Mouse (Mus musculus) heart, embryonic 12.5 days (tissue): ENCODE results near the gene Nfat5. TPM values are rescaled to one million over a fixed set of nuclear protein-coding genes. Genes with fewer than 3 reads are reported as not detected.

Experiments
- ATAC-seq: fragments of 200-750 bp; cut with Nextera tagmentation; 2 replicates; pipeline ENCODE4 v1.8.0; 2017; ENCODE audit warnings: moderate TSS enrichment, moderate library complexity; ENCODE audit not compliant: insufficient number of reproducible peaks, low FRiP score
- H3K27ac ChIP-seq: fragments of 300-500 bp; sonication (generic); 2 replicates; pipeline ENCODE4 v1.5.1; 2016; ENCODE audit warnings: mild to moderate bottlenecking, moderate library complexity; ENCODE audit not compliant: poor library complexity, severe bottlenecking
- H3K27me3 ChIP-seq: fragments of 300-500 bp; sonication (generic); replicated peaks from 2 replicates; pipeline ENCODE4 v1.6.1; 2016; ENCODE audit warnings: mild to moderate bottlenecking, moderate library complexity
- H3K36me3 ChIP-seq: fragments of 300-500 bp; sonication (generic); 2 replicates; pipeline ENCODE4 v1.6.1; 2016; ENCODE audit warnings: mild to moderate bottlenecking, moderate library complexity
- H3K4me1 ChIP-seq: fragments of 300-500 bp; sonication (generic); replicated peaks from 2 replicates; pipeline ENCODE4 v1.6.1; 2016; ENCODE audit warnings: mild to moderate bottlenecking
- H3K4me2 ChIP-seq: fragments of 300-500 bp; sonication (generic); 2 replicates; pipeline ENCODE4 v1.6.1; 2016; ENCODE audit warnings: mild to moderate bottlenecking, moderate library complexity
- H3K4me3 ChIP-seq: fragments of 300-500 bp; sonication (generic); 2 replicates; pipeline ENCODE4 v1.5.1; 2016; ENCODE audit warnings: mild to moderate bottlenecking
- H3K9ac ChIP-seq: fragments of 300-500 bp; sonication (generic); 2 replicates; pipeline ENCODE4 v1.6.1; 2016; ENCODE audit warnings: mild to moderate bottlenecking, moderate library complexity
- H3K9me3 ChIP-seq: fragments of 300-500 bp; sonication (generic); replicated peaks from 2 replicates; pipeline ENCODE4 v1.6.1; 2016; ENCODE audit warnings: mild to moderate bottlenecking, moderate library complexity
- WGBS: fragments of 180-500 bp; shearing (Covaris S2); methylation state at CpG from one replicate; pipeline ENCODE4 v1.1.7; 2016; 5-methylcytosine and 5-hydroxymethylcytosine counted together
- polyA plus RNA-seq: library from polyadenylated mRNA; unstranded; fragments of >200 nt; fragmentation: Nextera tagmentation; extraction: Ambion mirVana; gene quantifications from 2 replicates; pipeline ENCODE4 v1.2.1, GENCODE M21; 2016

Gene Nfat5
- 13.1 and 15.1 TPM in 2 replicates for polyA plus RNA-seq

DNA sequence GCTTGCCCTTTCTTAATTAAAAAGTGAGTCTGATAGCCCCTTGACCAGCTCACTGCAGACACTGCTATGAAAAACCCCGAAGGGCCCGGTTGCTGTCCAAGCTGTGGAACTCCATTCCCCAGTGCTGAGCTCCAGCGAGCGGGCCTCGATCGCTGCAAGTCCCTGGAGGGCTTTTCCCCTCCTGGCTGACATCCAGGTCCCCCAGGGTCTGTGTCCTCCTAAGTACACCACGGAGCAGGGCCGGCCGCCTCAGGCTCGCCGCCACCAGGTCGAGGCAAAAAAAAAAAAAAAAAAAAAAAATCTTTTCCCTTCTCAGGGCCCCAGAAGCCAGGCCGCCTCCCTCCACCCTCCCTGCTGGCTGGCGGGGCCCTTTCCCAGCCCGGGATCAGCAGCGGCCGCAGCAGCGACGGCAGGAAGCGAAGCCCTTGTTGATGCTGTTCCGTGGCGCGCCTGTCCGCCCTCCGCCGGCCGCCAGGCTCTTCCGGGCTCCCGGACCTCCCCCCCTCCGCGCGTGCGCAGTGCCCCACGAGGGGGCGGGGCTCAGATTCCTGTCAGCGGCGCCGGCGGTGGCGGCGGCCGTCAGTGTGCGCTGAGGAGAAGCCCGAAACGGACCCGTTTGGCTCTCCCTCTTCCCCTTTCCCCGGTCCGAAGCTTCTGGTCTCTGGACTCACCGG is at the start of gene Nfat5:
Gene Nfat5, plus strand, starts transcription at position 543 of the 674 bp plus-strand sequence.
- H3K9me3 ChIP-seq = no peaks in the 10 kb centered on the region
- peaks cover 23% of the 10 kb centered on the region for H3K4me1 ChIP-seq
- peak within 1 kb of the TSS; percentile 99 for H3K9ac ChIP-seq
- H3K4me3 ChIP-seq = peak within 1 kb of the TSS; percentile 97
- H3K36me3 ChIP-seq = no peaks in the 10 kb centered on the region
- ATAC-seq = peak; percentile 92
- under 1% methylated on average over 37 of the region's 49 CpGs for WGBS
- H3K27me3 ChIP-seq = no peaks in the 10 kb centered on the region
- H3K4me2 ChIP-seq = peak within 1 kb of the TSS; percentile 79
- H3K27ac ChIP-seq = peak within 1 kb of the TSS; percentile 97

DNA sequence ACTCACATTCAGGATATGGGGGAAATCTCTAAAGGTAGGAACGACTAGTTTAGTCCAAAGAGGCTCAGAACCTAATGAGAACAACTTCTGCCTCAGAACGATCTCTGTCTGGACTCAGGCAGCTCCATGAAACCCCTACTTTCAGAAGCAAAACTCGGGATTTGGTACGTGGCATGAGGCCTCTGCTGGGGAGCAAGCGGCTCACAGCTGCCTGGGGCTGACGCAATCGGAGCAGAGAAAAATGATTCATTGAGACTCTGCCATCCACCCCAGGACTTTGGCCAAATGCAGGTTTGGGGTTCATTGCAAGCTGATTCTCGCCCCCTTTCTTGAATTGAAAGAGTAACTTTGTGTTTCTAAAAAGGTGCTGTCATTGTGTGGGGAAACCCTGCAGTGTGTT is 49.1 kb upstream of the Nfat5 start:
- Histone ChIP-seq H3K9ac (no peak overlapping the region), H3K4me1 (no peaks in the 10 kb centered on the region), H3K36me3 (no peaks in the 10 kb centered on the region), H3K27me3 (no peaks in the 10 kb centered on the region), H3K4me3 (no peak overlapping the region), H3K4me2 (no peak overlapping the region), H3K27ac (no peak overlapping the region), H3K9me3 (no peaks in the 10 kb centered on the region)
- 78% methylated on average over 8 of the region's 8 CpGs for WGBS
- ATAC-seq = no peak

DNA sequence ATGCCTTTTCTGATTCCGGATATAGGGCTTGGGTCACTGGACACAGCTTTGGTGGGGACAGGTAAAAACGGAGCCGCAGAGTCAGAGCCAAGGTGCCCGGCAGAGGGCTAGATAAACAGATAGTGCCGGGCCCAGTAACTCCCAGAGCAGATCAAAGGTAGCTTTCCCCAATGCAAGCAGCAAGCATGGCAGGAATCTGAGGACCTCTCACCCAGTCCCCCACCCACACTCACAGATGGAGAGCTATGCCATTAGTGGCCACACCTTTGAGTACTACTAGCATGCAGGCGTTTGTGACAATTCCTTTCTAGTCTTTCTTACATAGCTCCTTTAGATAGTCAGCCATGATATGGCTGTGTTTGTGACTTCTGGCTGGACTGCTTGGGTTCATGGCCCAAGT is 44.8 kb upstream of the Nfat5 start:
- no peaks in the 10 kb centered on the region for H3K9me3 ChIP-seq
- H3K4me3 ChIP-seq = no peak overlapping the region
- H3K4me1 ChIP-seq = peaks cover 16% of the 10 kb centered on the region
- 70% methylated on average over 6 of the region's 6 CpGs for WGBS
- no peak overlapping the region for H3K9ac ChIP-seq
- ATAC-seq = no peak
- no peaks in the 10 kb centered on the region for H3K36me3 ChIP-seq
- no peak overlapping the region for H3K4me2 ChIP-seq
- no peaks in the 10 kb centered on the region for H3K27me3 ChIP-seq
- H3K27ac ChIP-seq = no peak overlapping the region

DNA sequence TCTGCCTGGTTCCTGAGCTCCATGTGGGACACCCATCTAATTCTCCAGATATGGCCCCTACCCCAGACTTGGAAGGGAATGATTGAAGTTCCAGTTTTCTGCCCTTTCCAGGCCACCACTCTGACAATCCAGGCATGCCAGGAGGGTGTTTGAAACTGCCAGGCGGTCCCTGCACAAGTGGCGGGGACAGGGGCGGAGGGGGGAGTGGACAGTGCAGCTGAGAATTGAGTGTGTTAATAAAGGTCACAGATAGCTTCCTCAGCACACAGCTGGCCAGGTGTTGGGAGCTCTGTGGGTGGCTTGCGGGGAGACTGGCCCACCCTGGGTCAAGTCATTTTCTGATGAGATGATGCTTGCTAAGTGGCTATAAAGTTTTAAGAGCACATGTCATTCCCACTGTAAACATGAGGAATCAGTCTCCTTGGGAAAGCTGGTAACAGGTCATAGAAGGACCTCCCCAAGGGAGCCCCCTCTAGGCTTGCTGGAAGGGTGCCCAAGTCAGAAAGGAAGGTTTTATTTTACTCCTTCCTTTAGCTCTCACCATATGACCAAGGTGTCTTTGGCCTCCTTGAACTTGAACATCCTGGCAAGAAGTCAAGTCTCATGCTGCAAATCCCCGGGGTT is 41.7 kb upstream of the Nfat5 start:
- H3K4me1 ChIP-seq = peaks cover 29% of the 10 kb centered on the region
- H3K4me2 ChIP-seq = no peak overlapping the region
- 0 out of 2 replicates have a peak, but pooled peaks have one; percentile 30 for ATAC-seq
- no peaks in the 10 kb centered on the region for H3K27me3 ChIP-seq
- H3K27ac ChIP-seq = no peak overlapping the region
- no peaks in the 10 kb centered on the region for H3K9me3 ChIP-seq
- H3K36me3 ChIP-seq = no peaks in the 10 kb centered on the region
- 70% methylated on average over 5 of the region's 5 CpGs for WGBS
- no peak overlapping the region for H3K4me3 ChIP-seq
- H3K9ac ChIP-seq = no peak overlapping the region

DNA sequence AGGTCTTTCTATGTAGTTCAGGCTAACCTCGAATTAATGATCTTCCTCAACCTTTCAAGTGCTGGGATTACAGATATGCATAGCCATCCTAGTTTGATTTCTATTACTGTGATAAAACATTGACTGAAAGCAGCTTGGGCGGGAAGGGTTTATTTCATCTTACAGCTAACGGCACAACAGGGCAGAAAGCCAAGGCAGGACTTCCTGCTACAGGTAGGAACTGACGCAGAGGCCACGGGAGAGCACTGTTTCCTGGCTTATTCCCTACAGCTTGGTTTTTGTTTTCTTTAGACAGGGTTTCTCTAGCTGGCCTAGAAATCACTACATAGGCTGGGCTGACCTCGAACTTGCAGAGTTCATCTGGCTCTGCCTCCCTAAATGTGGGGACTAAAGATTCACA is 40.1 kb upstream of the Nfat5 start:
- H3K4me1 ChIP-seq = peaks cover 29% of the 10 kb centered on the region
- no peak overlapping the region for H3K27ac ChIP-seq
- no peak overlapping the region for H3K9ac ChIP-seq
- WGBS = 58% methylated on average over 6 of the region's 6 CpGs
- no peaks in the 10 kb centered on the region for H3K9me3 ChIP-seq
- ATAC-seq = no peak
- no peaks in the 10 kb centered on the region for H3K27me3 ChIP-seq
- no peak overlapping the region for H3K4me3 ChIP-seq
- H3K36me3 ChIP-seq = no peaks in the 10 kb centered on the region
- no peak overlapping the region for H3K4me2 ChIP-seq

GRCm38 (mm10) chr8:107254403-107254802 is 38.9 kb upstream of the Nfat5 start:
- Histone ChIP-seq H3K27ac (peak overlapping the region; percentile 15), H3K4me3 (no peak overlapping the region), H3K9ac (no peak overlapping the region), H3K27me3 (no peaks in the 10 kb centered on the region), H3K36me3 (no peaks in the 10 kb centered on the region), H3K4me1 (peaks cover 29% of the 10 kb centered on the region), H3K9me3 (no peaks in the 10 kb centered on the region), H3K4me2 (no peak overlapping the region)
- 31% methylated on average over 3 of the region's 3 CpGs for WGBS
- no peak for ATAC-seq

DNA sequence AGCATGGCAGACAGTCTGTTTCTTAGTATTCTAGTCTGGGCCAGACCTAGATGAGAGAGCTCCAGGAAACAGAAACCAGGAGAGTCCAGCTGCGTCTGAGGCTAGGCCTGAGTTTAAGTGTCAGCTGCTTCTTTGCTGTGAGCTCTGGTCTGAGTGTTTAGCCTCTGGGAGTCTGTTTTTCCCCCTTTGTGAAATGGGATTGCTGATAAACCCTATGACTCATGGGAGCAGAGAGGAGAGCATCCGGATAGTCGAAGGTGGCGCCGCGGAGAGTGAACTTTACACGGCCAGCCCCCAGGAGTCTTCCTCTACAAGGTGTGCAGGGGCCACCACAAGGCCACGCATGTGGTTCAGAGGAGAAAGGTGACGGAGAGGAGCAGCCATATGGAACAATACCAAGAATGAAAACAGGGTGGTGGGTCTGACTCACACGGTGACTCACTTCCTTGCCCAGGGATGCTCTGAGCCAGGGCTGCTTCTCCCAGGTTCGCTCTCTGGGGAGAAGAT is 38.3 kb upstream of the Nfat5 start:
- Histone ChIP-seq H3K9ac (no peak overlapping the region), H3K4me3 (no peak overlapping the region), H3K4me1 (peaks cover 29% of the 10 kb centered on the region), H3K27me3 (no peaks in the 10 kb centered on the region), H3K36me3 (no peaks in the 10 kb centered on the region), H3K9me3 (no peaks in the 10 kb centered on the region), H3K27ac (peak overlapping the region; percentile 15), H3K4me2 (no peak overlapping the region)
- ATAC-seq = peak; percentile 55; the same call in 1 of the 2 replicates
- 42% methylated on average over 11 of the region's 11 CpGs for WGBS

GRCm38 (mm10) chr8:107257223-107257622 is 36.0 kb upstream of the Nfat5 start:
- Histone ChIP-seq H3K4me2 (no peak overlapping the region), H3K4me3 (no peak overlapping the region), H3K36me3 (no peaks in the 10 kb centered on the region), H3K9ac (no peak overlapping the region), H3K9me3 (no peaks in the 10 kb centered on the region), H3K27me3 (no peaks in the 10 kb centered on the region), H3K27ac (no peak overlapping the region), H3K4me1 (peaks cover 19% of the 10 kb centered on the region)
- WGBS = 69% methylated on average over 5 of the region's 5 CpGs
- ATAC-seq = no peak

DNA sequence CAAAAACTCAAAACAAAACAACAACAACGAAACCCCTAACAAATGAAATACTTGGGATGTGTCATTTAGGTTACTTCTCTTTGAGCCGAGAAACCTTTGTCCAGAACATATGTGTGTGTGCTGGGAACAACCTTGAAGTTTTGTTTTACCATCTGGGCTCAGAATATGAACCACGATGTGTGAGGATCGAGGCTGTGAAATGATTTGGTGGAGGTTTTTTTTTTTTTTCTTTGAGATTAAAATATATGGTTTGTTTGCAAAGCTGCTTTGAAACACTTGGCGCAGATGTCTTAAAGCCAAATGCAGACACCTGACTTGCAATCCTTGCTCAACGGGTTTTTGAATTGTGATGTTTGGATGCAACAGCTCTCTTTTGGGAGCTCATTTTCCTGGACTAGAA is 33.1 kb upstream of the Nfat5 start:
- no peaks in the 10 kb centered on the region for H3K27me3 ChIP-seq
- H3K4me2 ChIP-seq = no peak overlapping the region
- no peaks in the 10 kb centered on the region for H3K9me3 ChIP-seq
- H3K4me1 ChIP-seq = peaks cover 2% of the 10 kb centered on the region
- H3K27ac ChIP-seq = no peak overlapping the region
- WGBS = 92% methylated on average over 6 of the region's 6 CpGs
- ATAC-seq = no peak
- no peaks in the 10 kb centered on the region for H3K36me3 ChIP-seq
- H3K9ac ChIP-seq = no peak overlapping the region
- no peak overlapping the region for H3K4me3 ChIP-seq

GRCm38 (mm10) chr8:107261172-107261571 is 32.1 kb upstream of the Nfat5 start:
- no peak overlapping the region for H3K9ac ChIP-seq
- ATAC-seq = no peak
- H3K27ac ChIP-seq = no peak overlapping the region
- peaks cover 8% of the 10 kb centered on the region for H3K4me1 ChIP-seq
- H3K36me3 ChIP-seq = no peaks in the 10 kb centered on the region
- H3K4me3 ChIP-seq = no peak overlapping the region
- 78% methylated on average over 4 of the region's 4 CpGs for WGBS
- no peak overlapping the region for H3K4me2 ChIP-seq
- no peaks in the 10 kb centered on the region for H3K9me3 ChIP-seq
- H3K27me3 ChIP-seq = no peaks in the 10 kb centered on the region

GRCm38 (mm10) chr8:107262046-107262705 is 31.1 kb upstream of the Nfat5 start:
- no peak overlapping the region for H3K9ac ChIP-seq
- H3K27me3 ChIP-seq = no peaks in the 10 kb centered on the region
- H3K4me3 ChIP-seq = no peak overlapping the region
- H3K4me1 ChIP-seq = peaks cover 13% of the 10 kb centered on the region
- no peak overlapping the region for H3K27ac ChIP-seq
- no peaks in the 10 kb centered on the region for H3K9me3 ChIP-seq
- WGBS = 66% methylated on average over 8 of the region's 8 CpGs
- no peaks in the 10 kb centered on the region for H3K36me3 ChIP-seq
- no peak overlapping the region for H3K4me2 ChIP-seq
- no peak for ATAC-seq
